Mouse (Mus musculus) thymus, adult 2 months (tissue): ENCODE measurements around the gene Cdh13. TPM values are rescaled to one million over a fixed set of nuclear protein-coding genes. Genes with fewer than 3 reads are reported as not detected.

ENCODE experiments used
- DNase-seq: peaks from one replicate; pipeline ENCODE4 v3.0.0; 2021
- H3K27ac ChIP-seq: fragments of 200-500 bp; 2 replicates; pipeline ENCODE4 v1.5.1; 2012; ENCODE audit warnings: low read length, control low read depth; ENCODE audit not compliant: control insufficient read depth, insufficient read depth
- H3K27me3 ChIP-seq: fragments of 200-500 bp; 2 replicates; pipeline ENCODE4 v1.6.1; 2012; ENCODE audit warnings: mild to moderate bottlenecking, low read length, moderate library complexity, mixed read lengths; ENCODE audit not compliant: control insufficient read depth, insufficient read depth
- H3K36me3 ChIP-seq: fragments of 200-500 bp; 2 replicates; pipeline ENCODE4 v1.6.1; 2012; ENCODE audit warnings: mild to moderate bottlenecking, low read length, moderate library complexity; ENCODE audit not compliant: control insufficient read depth, insufficient read depth
- H3K4me1 ChIP-seq: fragments of 200-500 bp; replicated peaks from 2 replicates; pipeline ENCODE4 v1.6.1; 2012; ENCODE audit warnings: low read length; ENCODE audit not compliant: control insufficient read depth, insufficient read depth
- H3K4me3 ChIP-seq: fragments of 200-500 bp; 2 replicates; pipeline ENCODE4 v1.5.1; 2012; ENCODE audit warnings: mild to moderate bottlenecking, low read length, control low read depth, moderate library complexity; ENCODE audit not compliant: control insufficient read depth, insufficient read depth
- CTCF ChIP-seq: fragments of 200-500 bp; IDR thresholded peaks from 2 replicates; pipeline ENCODE4 v1.5.1; 2012; ENCODE audit warnings: mild to moderate bottlenecking, control low read depth, low read length, moderate library complexity, borderline replicate concordance; ENCODE audit not compliant: control insufficient read depth, poor library complexity, insufficient read depth; ENCODE audit errors: extremely low read depth
- POLR2A ChIP-seq: fragments of 200-500 bp; IDR thresholded peaks from 2 replicates; pipeline ENCODE4 v1.6.1; 2012; ENCODE audit warnings: mild to moderate bottlenecking, low read length, control low read depth, moderate library complexity; ENCODE audit not compliant: control insufficient read depth, poor library complexity, insufficient read depth; ENCODE audit errors: extremely low read depth
- whole genome bisulfite sequencing: fragments of 180-500 bp; shearing (Covaris S2); methylation state at CpG from one replicate; pipeline ENCODE4 v1.1.7; 2018; 5-methylcytosine and 5-hydroxymethylcytosine counted together
- polyA plus RNA-seq: library from polyadenylated mRNA; depleted of rRNA; stranded (reverse); fragments of >200 nt; gene quantifications from 2 replicates; pipeline ENCODE4 v1.2.3, GENCODE M21; 2012

Gene Cdh13
- polyA plus RNA-seq, 1 experiment: 12.5 TPM

- Histone ChIP-seq H3K4me3 (no peak overlapping the region), H3K36me3 (no peaks in the 10 kb centered on the region), H3K27me3 (no peaks in the 10 kb centered on the region), H3K4me1 (no peaks in the 10 kb centered on the region), H3K27ac (no peak overlapping the region)
- TF ChIP-seq POLR2A: no peak
- TF ChIP-seq CTCF: no peak
- 75% methylated on average over 12 of the region's 12 CpGs for WGBS
- DNase-seq: no peak
Observed at GRCm38 (mm10) chr8:118316440-118316839, 32.9 kb downstream of the Cdh13 start.

- no peak overlapping the region for H3K27ac ChIP-seq
- no peaks in the 10 kb centered on the region for H3K36me3 ChIP-seq
- 84% methylated on average over 1 of the region's 1 CpGs for WGBS
- TF ChIP-seq POLR2A: no peak
- no peak for TF ChIP-seq CTCF
- no peaks in the 10 kb centered on the region for H3K27me3 ChIP-seq
- no peaks in the 10 kb centered on the region for H3K4me1 ChIP-seq
- no peak overlapping the region for H3K4me3 ChIP-seq
- DNase-seq: no peak
Observed at GRCm38 (mm10) chr8:118320566-118320965, 37.0 kb downstream of the Cdh13 start.

DNA sequence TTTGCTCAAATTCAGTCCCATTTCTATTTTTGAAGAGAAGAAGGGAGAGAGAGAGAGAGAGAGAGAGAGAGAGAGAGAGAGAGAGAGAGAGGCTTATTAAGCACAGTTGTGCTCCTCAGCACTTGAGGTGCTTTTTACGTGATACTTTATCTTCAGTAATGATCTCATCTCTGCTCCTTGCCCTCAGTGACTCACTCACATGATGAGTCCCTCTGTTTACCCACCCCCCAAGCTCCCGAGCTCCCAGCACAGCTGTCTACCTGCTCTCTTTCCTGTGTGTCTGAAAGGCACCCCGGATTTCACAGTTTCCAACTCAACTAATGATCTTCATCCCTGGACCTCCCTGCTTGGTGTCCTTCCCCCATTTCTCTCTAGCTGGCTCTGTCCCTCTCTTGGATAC is 39.9 kb downstream of the Cdh13 start:
- H3K36me3 ChIP-seq: no peaks in the 10 kb centered on the region
- H3K4me3 ChIP-seq: no peak overlapping the region
- H3K27me3 ChIP-seq: no peaks in the 10 kb centered on the region
- no peaks in the 10 kb centered on the region for H3K4me1 ChIP-seq
- H3K27ac ChIP-seq: no peak overlapping the region
- 79% methylated on average over 3 of the region's 3 CpGs for WGBS
- no peak for TF ChIP-seq CTCF
- TF ChIP-seq POLR2A: no peak
- no peak for DNase-seq

DNA sequence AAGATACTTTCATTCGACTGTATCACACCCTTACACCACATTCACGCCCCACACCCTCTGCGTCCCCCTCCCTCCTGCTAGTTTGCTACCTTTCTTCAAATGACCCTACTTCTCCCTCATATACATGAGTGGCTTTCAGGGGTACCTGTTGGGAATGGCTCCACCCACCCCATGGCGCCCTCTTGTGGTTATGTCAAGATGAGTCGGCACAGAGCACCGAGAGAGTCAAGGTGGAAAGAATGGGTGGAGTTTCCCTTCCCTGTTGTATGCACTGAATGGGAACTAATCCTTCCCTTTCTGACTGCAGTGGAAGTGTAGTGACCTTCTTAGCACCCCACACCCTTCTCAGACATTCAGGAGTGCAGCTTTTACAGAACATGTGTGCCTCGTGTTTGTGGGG is 51.4 kb downstream of the Cdh13 start:
- TF ChIP-seq CTCF (no peak), POLR2A (no peak)
- Histone ChIP-seq H3K4me1 (no peaks in the 10 kb centered on the region), H3K36me3 (no peaks in the 10 kb centered on the region), H3K27ac (no peak overlapping the region), H3K4me3 (no peak overlapping the region), H3K27me3 (no peaks in the 10 kb centered on the region)
- 76% methylated on average over 7 of the region's 7 CpGs for WGBS
- DNase-seq: no peak

DNA sequence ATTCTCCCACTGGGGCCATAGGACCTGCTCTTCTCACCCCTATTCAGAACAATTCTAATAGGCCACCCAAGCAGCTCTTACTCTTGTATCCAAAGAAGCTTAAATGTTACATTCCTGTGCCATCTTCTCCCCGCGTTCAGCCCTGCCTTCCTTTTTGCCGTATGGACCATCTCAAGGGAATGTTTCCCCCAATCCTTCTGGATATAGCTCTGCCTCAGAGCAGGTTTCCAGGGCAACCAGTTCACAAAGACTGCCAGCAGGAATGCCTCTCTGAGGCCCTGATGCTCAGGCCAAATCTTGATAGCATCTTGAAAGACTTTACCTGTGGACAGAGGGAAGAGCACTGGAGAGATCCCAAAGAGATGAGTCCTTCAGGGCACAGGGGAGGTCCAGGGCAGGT is 56.2 kb downstream of the Cdh13 start:
- no peaks in the 10 kb centered on the region for H3K4me1 ChIP-seq
- no peak for DNase-seq
- no peak overlapping the region for H3K4me3 ChIP-seq
- WGBS: 93% methylated on average over 3 of the region's 3 CpGs
- TF ChIP-seq POLR2A (no peak), CTCF (no peak)
- no peak overlapping the region for H3K27ac ChIP-seq
- H3K36me3 ChIP-seq: no peaks in the 10 kb centered on the region
- H3K27me3 ChIP-seq: no peaks in the 10 kb centered on the region

GRCm38 (mm10) chr8:118343267-118343666 is 59.7 kb downstream of the Cdh13 start:
- Histone ChIP-seq H3K36me3 (no peaks in the 10 kb centered on the region), H3K4me3 (no peak overlapping the region), H3K27ac (no peak overlapping the region), H3K27me3 (no peaks in the 10 kb centered on the region), H3K4me1 (no peaks in the 10 kb centered on the region)
- no peak for TF ChIP-seq CTCF
- TF ChIP-seq POLR2A: no peak
- DNase-seq: no peak
- 87% methylated on average over 4 of the region's 4 CpGs for WGBS

- Histone ChIP-seq H3K4me1 (no peaks in the 10 kb centered on the region), H3K4me3 (no peak overlapping the region), H3K36me3 (no peaks in the 10 kb centered on the region), H3K27ac (no peak overlapping the region), H3K27me3 (no peaks in the 10 kb centered on the region)
- WGBS: 94% methylated on average over 9 of the region's 9 CpGs
- TF ChIP-seq POLR2A (no peak), CTCF (no peak)
- no peak for DNase-seq
Observed at GRCm38 (mm10) chr8:118348710-118349489, 65.4 kb downstream of the Cdh13 start.
